Mouse (Mus musculus): ENCODE results near the gene Zbtb20.

The Zbtb20 gene

DNA sequence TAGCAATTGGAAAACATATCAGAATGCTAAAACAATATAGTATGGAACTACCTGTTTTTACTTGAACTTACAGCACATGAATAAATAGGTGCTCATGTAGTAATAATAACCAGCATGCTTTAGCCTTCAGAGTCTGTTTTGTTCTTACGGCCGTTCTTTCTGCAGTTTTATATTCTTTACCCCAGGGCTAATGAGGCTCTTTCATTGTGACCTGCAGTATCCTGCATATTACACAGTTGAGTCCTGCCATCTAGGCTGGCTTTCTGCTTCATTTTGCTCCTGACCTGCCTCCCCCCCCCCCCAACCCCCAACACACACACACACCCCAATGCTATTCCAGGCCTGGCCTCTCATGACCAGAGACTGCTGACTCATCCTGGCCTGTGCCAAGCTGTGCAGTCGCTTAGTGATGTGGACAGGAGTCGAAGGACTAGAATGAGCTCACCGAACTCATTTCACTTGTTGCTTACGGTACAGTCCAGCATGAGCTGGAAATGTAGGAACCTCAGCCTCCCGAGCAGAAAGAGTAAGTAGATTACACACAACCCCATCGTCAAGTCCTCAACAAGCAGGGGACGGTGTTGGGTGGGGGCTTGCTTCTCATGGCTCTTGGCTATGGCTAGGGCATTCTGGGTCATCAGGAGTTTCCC is 487.1 kb downstream of the Zbtb20 start:
- no peak for DNase-seq (ENCODE audit: low read depth, low spot score)

DNA sequence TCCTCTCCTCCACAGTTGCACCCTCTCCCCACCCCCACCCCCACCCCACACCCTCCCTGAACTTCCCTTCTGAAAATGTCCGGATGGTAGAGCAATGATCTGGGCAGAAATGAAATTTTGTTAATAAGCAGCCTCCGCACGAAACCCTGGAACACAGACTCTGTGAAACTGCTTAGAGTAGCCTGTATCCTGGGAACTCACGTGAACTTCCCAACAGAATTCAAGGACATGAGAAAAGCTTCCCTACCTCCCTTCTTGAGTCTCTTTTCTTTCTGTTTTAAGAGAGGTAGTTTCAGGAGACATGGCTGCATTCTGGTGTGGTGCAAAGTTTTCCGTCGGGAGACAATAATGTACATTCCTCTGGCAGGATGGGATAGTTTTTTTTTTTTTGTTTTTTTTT is 487.6 kb downstream of the Zbtb20 start:
- no peak for DNase-seq (ENCODE audit: low read depth, low spot score)

GRCm38 (mm10) chr16:43363751-43364515 is 488.3 kb downstream of the Zbtb20 start:
- no peak for DNase-seq (ENCODE audit: low read depth, low spot score)

- no peak for DNase-seq (ENCODE audit: low read depth, low spot score)
Measured at GRCm38 (mm10) chr16:43364516-43364910, 488.8 kb downstream of the Zbtb20 start.

DNA sequence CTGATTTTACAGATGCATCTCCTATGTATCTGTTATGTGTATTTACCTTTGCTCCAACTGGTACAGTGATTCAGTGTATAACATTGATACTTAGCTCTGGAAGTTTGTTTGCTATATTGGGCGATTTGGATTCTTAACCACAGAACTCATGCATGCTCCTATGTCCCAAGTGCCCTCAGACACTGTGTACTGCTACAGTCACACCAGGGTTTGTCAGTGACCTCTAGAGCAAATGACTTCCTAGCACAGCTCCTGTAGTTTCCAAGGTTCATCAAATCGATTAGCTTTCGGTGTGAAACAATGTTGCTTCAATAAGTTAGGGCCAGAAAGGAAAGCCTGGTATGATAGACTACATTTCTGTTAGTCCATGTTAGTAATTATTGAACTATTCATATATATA is 489.6 kb downstream of the Zbtb20 start:
- no peak for DNase-seq (ENCODE audit: low read depth, low spot score)

DNA sequence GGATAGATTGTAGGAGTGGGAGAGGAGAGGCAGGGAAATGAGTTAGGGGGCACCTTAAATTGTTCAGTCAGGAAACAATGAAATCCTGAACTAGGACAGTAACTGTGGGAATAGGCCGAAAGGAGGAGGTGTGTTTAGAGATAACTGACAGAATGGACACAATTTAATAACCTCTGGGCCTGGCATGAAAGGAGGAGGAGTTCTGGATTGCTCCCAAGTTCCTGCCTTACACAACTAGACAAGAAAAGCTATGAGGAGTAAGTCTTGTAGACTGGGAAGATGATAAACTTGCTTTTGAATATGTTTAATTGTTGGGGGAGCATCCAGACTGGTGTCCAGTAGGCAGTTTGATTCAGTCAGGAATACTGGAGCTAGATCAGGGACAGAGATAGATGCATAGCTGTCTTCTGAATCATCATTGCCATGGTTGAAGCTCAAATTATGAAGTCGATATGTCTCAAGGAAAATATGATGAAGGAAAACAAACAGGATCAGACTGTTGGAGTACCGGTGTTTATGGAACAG is 494.9 kb downstream of the Zbtb20 start:
- DNase-seq (ENCODE audit: low read depth, low spot score) = no peak

GRCm38 (mm10) chr16:43376782-43377181 is 501.1 kb downstream of the Zbtb20 start:
- DNase-seq (ENCODE audit: low read depth, low spot score) = no peak

- no peak for DNase-seq (ENCODE audit: low read depth, low spot score)
Measured at GRCm38 (mm10) chr16:43379351-43380325, 504.0 kb downstream of the Zbtb20 start.

DNA sequence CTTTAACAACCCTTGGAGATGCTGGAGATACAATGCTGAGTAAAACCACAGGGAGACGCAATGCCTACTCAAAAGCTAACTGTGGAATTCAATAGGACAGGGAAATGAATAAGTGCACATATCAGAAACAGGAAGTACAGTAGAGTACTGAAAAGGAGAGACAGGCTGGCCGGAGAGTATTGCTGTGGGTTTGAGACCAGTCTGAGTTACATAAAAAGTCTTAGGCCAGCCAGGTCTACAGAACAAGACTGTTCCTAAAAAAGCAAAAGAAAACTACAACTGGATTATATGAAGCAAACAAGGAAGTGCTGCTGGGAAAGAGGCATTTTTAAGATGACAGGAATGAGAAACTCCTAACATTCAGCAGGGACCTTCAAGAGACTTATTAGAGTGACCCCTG is 505.5 kb downstream of the Zbtb20 start:
- DNase-seq (ENCODE audit: low read depth, low spot score) = no peak

- DNase-seq (ENCODE audit: low read depth, low spot score) = no peak
Measured at GRCm38 (mm10) chr16:43383149-43383740, 507.6 kb downstream of the Zbtb20 start.

GRCm38 (mm10) chr16:43384953-43385619 is 509.4 kb downstream of the Zbtb20 start:
- no peak for DNase-seq (ENCODE audit: low read depth, low spot score)

DNA sequence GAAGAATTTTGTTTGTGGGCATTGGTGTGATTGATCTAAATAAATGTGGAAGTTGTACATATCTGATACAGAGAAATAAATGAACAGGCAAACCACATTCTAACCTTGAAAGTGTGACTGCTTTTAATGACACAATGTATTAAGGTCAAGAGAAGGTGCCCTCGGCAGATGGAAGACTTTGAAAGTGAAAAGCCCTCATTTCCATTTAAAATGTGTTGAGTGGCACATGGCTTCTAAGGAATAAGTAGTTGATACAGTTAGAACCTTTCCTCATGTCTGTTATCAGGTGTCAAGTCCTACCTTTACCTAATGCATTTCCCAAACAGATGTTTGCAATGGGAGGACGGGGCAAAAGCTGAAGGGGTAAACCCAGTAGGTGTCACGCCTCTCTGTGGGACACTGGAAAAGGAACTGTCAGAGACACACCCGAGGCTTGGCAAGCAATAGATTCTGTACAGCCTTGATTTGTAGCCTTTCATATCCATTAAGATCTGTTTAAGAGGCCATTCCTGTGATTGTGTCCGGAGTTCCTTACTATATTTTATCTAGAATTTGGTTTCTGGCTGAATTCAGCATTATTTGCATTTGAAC is 510.0 kb downstream of the Zbtb20 start:
- no peak for DNase-seq (ENCODE audit: low read depth, low spot score)

- DNase-seq (ENCODE audit: low read depth, low spot score) = no peak
Measured at GRCm38 (mm10) chr16:43386426-43386825, 510.7 kb downstream of the Zbtb20 start.

DNA sequence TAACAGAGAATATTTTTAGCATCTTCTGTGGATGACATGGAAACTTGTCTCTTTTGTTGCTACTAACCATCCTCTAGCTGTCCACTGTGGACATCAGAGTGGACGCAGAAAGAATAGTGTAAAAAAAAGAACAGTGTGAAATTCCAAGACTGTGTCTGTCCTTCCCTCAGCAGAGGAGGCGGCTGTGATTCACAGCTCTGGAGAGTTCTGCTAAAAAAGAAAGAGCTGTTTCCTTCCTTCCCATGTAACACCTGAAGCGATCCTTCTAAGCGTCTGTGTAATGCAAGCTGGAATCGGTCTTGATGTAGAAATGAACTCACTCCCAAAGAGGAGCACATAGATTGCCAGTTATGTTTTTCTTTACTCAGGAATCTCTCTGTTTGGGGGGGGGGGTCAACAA is 512.7 kb downstream of the Zbtb20 start:
- no peak for DNase-seq (ENCODE audit: low read depth, low spot score)

- DNase-seq (ENCODE audit: low read depth, low spot score) = no peak
Measured at GRCm38 (mm10) chr16:43390387-43390786, 514.7 kb downstream of the Zbtb20 start.

GRCm38 (mm10) chr16:43393382-43393781 is 517.7 kb downstream of the Zbtb20 start:
- DNase-seq (ENCODE audit: low read depth, low spot score) = no peak

DNA sequence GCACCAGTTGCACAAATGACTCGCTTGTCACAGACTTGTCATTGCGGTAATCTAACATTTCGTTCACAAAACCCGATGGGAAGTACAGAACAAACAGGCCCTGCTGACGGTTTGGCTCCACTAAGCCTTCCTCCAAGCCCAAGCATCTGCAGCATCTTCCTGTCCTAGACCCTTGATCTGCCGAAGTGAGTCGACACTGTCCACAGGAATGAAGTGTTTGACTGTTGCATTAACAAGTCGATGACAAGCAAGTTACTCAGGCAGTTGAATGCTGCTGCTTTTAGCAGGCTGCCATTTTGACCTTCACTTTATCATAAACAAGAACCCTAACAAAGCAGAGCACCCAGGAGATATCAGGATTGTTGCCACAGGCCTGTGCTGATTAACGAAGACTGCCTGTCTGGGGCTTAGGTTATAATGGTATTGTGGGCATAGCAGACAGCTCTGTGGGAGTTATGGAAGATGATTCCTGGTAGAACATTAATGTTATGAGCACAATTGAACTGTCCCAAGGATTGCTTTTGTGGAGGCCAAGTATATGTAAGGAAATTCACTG is 518.4 kb downstream of the Zbtb20 start:
- no peak for DNase-seq (ENCODE audit: low read depth, low spot score)

DNA sequence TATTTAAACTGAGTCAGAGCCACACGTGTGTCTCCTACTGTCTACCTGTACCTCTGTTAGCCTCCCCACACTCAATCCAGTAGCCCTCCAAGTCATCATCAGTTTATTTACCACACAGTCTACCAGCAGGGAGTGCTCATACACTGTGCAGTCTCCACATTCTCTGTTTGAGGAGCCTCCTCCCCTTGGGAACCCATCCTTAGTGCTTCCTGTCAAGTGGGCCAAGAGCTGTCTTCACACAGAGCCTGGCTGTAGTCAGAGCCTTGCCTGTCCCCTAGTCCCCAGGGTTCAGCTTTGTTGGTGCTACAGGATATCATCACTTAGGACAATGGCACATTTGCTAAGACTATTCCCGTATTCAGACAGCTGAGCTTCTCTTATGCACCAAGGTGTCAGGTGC is 519.1 kb downstream of the Zbtb20 start:
- DNase-seq (ENCODE audit: low read depth, low spot score) = no peak

DNA sequence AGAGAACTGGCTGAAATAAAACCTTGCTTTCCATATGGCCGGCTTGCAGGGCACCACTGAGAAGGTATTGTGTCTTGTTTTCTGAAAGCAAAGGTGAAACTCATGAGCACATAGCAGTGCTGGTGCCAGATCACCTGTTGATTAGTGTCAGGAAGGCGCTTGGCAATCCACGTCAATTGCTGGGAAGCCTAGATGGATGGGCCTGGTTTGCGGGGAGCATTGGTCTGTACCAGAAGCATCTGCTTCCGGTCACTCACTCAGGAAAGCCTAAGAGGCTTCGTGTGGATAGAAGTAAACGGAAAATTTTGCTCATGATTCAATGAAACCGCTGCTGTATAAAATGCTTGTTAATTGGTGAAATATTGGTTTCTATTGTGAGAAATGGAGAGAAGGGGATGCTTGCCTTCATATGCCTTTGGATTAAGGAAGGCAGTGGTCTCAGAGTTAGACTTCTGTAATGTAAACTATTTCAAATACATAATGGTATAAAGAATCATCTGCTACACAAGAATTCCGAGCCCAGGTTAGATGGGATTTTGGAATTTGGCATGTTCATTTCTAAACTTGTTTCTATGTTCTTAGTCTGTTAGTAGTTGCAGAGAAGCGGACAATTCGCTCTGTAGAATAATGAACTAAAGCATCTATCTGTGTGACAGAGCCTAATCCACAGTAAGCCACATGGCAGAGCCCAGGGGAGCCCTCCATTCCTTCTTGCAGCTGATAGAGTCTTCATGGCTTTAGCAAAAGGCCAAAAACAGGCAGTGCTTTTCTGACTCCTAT is 521.4 kb downstream of the Zbtb20 start:
- DNase-seq (ENCODE audit: low read depth, low spot score) = no peak

Data from c-Kit-negative CD71-positive TER-119-positive erythroid progenitor cells, embryonic 14.5 days (primary cell).